Mouse (Mus musculus) stomach, embryonic 14.5 days (tissue): ENCODE measurements around the gene Pik3cd. TPM values are rescaled to one million over a fixed set of nuclear protein-coding genes. Genes with fewer than 3 reads are reported as not detected.

Experiments used
- ATAC-seq: fragments of 200-750 bp; cut with Nextera tagmentation; 2 replicates; pipeline ENCODE4 v1.8.0; 2017; ENCODE audit warnings: low read depth, moderate TSS enrichment; ENCODE audit not compliant: insufficient number of reproducible peaks, insufficient read depth, low FRiP score
- H3K27ac ChIP-seq: fragments of 300-500 bp; sonication (generic); 2 replicates; pipeline ENCODE4 v1.5.1; 2014; ENCODE audit warnings: mild to moderate bottlenecking, low read length, moderate library complexity, mixed read lengths
- H3K27me3 ChIP-seq: fragments of 300-500 bp; sonication (generic); 2 replicates; pipeline ENCODE4 v1.6.1; 2014; ENCODE audit warnings: low read length, control low read depth, mixed read lengths; ENCODE audit not compliant: control insufficient read depth, insufficient read depth
- H3K36me3 ChIP-seq: fragments of 300-500 bp; sonication (generic); 2 replicates; pipeline ENCODE4 v1.6.1; 2014; ENCODE audit warnings: mild to moderate bottlenecking, control low read depth, low read length, moderate library complexity, mixed read lengths; ENCODE audit not compliant: control insufficient read depth, insufficient read depth
- H3K4me1 ChIP-seq: fragments of 300-500 bp; sonication (generic); 2 replicates; pipeline ENCODE4 v1.6.1; 2014; ENCODE audit warnings: low read length, control low read depth, mixed read lengths; ENCODE audit not compliant: control insufficient read depth, insufficient read depth
- H3K4me2 ChIP-seq: fragments of 300-500 bp; sonication (generic); replicated peaks from 2 replicates; pipeline ENCODE4 v1.6.1; 2014; ENCODE audit warnings: low read depth, low read length, control low read depth
- H3K4me3 ChIP-seq: fragments of 300-500 bp; sonication (generic); 2 replicates; pipeline ENCODE4 v1.5.1; 2014; ENCODE audit warnings: low read depth, low read length, control low read depth
- H3K9ac ChIP-seq: fragments of 300-500 bp; sonication (generic); replicated peaks from 2 replicates; pipeline ENCODE4 v1.6.1; 2014; ENCODE audit warnings: low read depth, mild to moderate bottlenecking, control low read depth, low read length, moderate library complexity, mixed read lengths
- H3K9me3 ChIP-seq: fragments of 300-500 bp; sonication (generic); 2 replicates; pipeline ENCODE4 v1.6.1; 2016; ENCODE audit warnings: low read depth, low read length, control low read depth; ENCODE audit not compliant: control insufficient read depth
- WGBS: fragments of 180-500 bp; shearing (Covaris S2); extraction: QIAGEN DNeasy Blood & Tissue Kit; methylation state at CpG from one replicate; pipeline ENCODE4 v1.1.7; 2014; 5-methylcytosine and 5-hydroxymethylcytosine counted together
- polyA plus RNA-seq: library from polyadenylated mRNA; unstranded; fragments of >200 nt; fragmentation: Nextera tagmentation; extraction: Ambion mirVana; gene quantifications from 2 replicates; pipeline ENCODE4 v1.2.1, GENCODE M21; 2014

Pik3cd gene
- polyA plus RNA-seq, 1 experiment from 2014 or later: 4.8 TPM

GRCm38 (mm10) chr4:149606766-149607358, 95.5 kb downstream of the Pik3cd start:
- 65% methylated on average over 15 of the region's 15 CpGs for WGBS
- H3K36me3 ChIP-seq: no peaks in the 10 kb centered on the region
- H3K4me1 ChIP-seq: peaks cover 10% of the 10 kb centered on the region; the same call in 1 of the 2 replicates
- no peak overlapping the region for H3K27ac ChIP-seq
- no peak overlapping the region for H3K9ac ChIP-seq
- ATAC-seq: no peak
- no peaks in the 10 kb centered on the region for H3K27me3 ChIP-seq
- H3K9me3 ChIP-seq: no peaks in the 10 kb centered on the region
- no peak overlapping the region for H3K4me3 ChIP-seq
- H3K4me2 ChIP-seq: no peak overlapping the region

DNA sequence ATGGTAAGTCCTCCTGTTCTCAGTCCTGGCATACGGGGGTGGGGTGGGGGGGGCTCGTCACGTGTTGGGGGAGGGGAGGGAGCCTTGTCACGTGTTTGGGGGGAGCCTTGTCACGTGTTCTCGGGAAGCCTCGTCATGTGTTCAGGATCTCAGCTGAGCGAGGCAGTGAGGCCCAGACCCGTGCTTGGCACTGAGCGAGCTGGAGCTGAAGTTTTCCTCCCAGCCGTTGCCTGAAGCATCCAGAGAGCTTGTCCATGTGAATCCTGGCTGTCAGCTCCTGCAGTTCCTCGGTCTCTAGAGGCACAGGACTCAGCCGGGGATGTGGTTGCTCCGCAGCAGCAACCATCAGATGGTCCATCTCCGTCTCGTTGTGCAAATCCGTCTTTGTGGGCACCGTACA, 96.3 kb downstream of the Pik3cd start:
- Histone ChIP-seq H3K9me3 (no peaks in the 10 kb centered on the region), H3K4me3 (no peak overlapping the region), H3K36me3 (no peaks in the 10 kb centered on the region), H3K27me3 (no peaks in the 10 kb centered on the region), H3K4me2 (no peak overlapping the region), H3K4me1 (peaks cover 10% of the 10 kb centered on the region; the same call in 1 of the 2 replicates), H3K9ac (no peak overlapping the region), H3K27ac (no peak overlapping the region)
- ATAC-seq: no peak
- 79% methylated on average over 18 of the region's 18 CpGs for WGBS

- H3K9ac ChIP-seq: no peak overlapping the region
- H3K9me3 ChIP-seq: no peaks in the 10 kb centered on the region
- H3K4me2 ChIP-seq: no peak overlapping the region
- peaks cover 10% of the 10 kb centered on the region; the same call in 1 of the 2 replicates for H3K4me1 ChIP-seq
- H3K27ac ChIP-seq: no peak overlapping the region
- no peak for ATAC-seq
- H3K27me3 ChIP-seq: no peaks in the 10 kb centered on the region
- 75% methylated on average over 3 of the region's 3 CpGs for WGBS
- H3K36me3 ChIP-seq: no peaks in the 10 kb centered on the region
- no peak overlapping the region for H3K4me3 ChIP-seq
Observed at GRCm38 (mm10) chr4:149604518-149604917, 97.9 kb downstream of the Pik3cd start.

GRCm38 (mm10) chr4:149603860-149604259, 98.5 kb downstream of the Pik3cd start:
- Histone ChIP-seq H3K27ac (no peak overlapping the region), H3K9ac (no peak overlapping the region), H3K4me3 (no peak overlapping the region), H3K9me3 (no peaks in the 10 kb centered on the region), H3K27me3 (no peaks in the 10 kb centered on the region), H3K4me1 (peaks cover 10% of the 10 kb centered on the region; the same call in 1 of the 2 replicates), H3K4me2 (no peak overlapping the region), H3K36me3 (no peaks in the 10 kb centered on the region)
- WGBS: 44% methylated on average over 1 of the region's 1 CpGs
- ATAC-seq: no peak

- no peaks in the 10 kb centered on the region for H3K27me3 ChIP-seq
- no peak for ATAC-seq
- H3K4me3 ChIP-seq: no peak overlapping the region
- H3K4me1 ChIP-seq: peaks cover 4% of the 10 kb centered on the region; the same call in 1 of the 2 replicates
- no peak overlapping the region for H3K4me2 ChIP-seq
- H3K27ac ChIP-seq: no peak overlapping the region
- no peaks in the 10 kb centered on the region for H3K9me3 ChIP-seq
- H3K36me3 ChIP-seq: no peaks in the 10 kb centered on the region
- 53% methylated on average over 7 of the region's 7 CpGs for WGBS
- no peak overlapping the region for H3K9ac ChIP-seq
Observed at GRCm38 (mm10) chr4:149602236-149602635, 100.1 kb downstream of the Pik3cd start.

GRCm38 (mm10) chr4:149601484-149601883, 100.9 kb downstream of the Pik3cd start:
- ATAC-seq: no peak

GRCm38 (mm10) chr4:149600130-149600529, 102.2 kb downstream of the Pik3cd start:
- 78% methylated on average over 4 of the region's 4 CpGs for WGBS
- H3K4me2 ChIP-seq: no peak overlapping the region
- ATAC-seq: no peak
- H3K36me3 ChIP-seq: no peaks in the 10 kb centered on the region
- no peak overlapping the region for H3K4me3 ChIP-seq
- H3K4me1 ChIP-seq: 0 out of 2 replicates have a peak, but pooled peaks cover 3% of the 10 kb centered on the region
- H3K27me3 ChIP-seq: no peaks in the 10 kb centered on the region
- no peak overlapping the region for H3K27ac ChIP-seq
- no peaks in the 10 kb centered on the region for H3K9me3 ChIP-seq
- H3K9ac ChIP-seq: no peak overlapping the region

More at GRCm38 (mm10) chr4:149601484-149601883, 100.9 kb downstream of the Pik3cd start:
- Histone ChIP-seq H3K27ac (no peak overlapping the region), H3K27me3 (no peaks in the 10 kb centered on the region), H3K4me1 (0 out of 2 replicates have a peak, but pooled peaks cover 3% of the 10 kb centered on the region), H3K9ac (no peak overlapping the region), H3K4me3 (no peak overlapping the region), H3K36me3 (no peaks in the 10 kb centered on the region), H3K4me2 (no peak overlapping the region), H3K9me3 (no peaks in the 10 kb centered on the region)
- 31% methylated on average over 4 of the region's 4 CpGs for WGBS

DNA sequence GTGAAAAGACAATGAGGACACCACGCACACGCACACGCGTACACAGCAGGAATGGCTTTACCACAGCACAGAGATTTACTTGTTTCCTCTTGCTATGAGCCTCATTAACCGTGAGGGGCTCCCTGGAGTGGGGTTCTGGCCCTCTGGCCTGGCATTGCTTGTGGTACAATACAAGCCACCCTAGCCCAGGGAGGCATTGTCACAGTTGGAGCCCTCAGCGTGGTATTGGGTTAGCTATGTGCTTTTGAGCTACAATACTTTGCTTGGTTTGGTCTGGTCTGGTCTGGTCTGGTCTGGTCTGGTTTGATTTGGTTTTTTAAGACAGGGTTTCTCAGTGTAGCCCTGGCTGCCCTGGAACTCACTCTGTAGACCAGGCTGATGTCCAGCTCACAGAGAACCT, 102.8 kb downstream of the Pik3cd start:
- Histone ChIP-seq H3K4me2 (no peak overlapping the region), H3K36me3 (no peaks in the 10 kb centered on the region), H3K9me3 (no peaks in the 10 kb centered on the region), H3K27ac (no peak overlapping the region), H3K9ac (no peak overlapping the region), H3K4me3 (no peak overlapping the region), H3K27me3 (no peaks in the 10 kb centered on the region), H3K4me1 (0 out of 2 replicates have a peak, but pooled peaks cover 3% of the 10 kb centered on the region)
- WGBS: 88% methylated on average over 6 of the region's 6 CpGs
- no peak for ATAC-seq
